Mouse (Mus musculus) retina, postnatal 7 days (tissue): ENCODE data around the gene Hsph1.

Source experiments
- DNase-seq: peaks from one replicate; pipeline ENCODE4 v3.0.0-alpha.2; 2012; ENCODE audit warnings: low read depth, low spot score

Hsph1 gene

DNA sequence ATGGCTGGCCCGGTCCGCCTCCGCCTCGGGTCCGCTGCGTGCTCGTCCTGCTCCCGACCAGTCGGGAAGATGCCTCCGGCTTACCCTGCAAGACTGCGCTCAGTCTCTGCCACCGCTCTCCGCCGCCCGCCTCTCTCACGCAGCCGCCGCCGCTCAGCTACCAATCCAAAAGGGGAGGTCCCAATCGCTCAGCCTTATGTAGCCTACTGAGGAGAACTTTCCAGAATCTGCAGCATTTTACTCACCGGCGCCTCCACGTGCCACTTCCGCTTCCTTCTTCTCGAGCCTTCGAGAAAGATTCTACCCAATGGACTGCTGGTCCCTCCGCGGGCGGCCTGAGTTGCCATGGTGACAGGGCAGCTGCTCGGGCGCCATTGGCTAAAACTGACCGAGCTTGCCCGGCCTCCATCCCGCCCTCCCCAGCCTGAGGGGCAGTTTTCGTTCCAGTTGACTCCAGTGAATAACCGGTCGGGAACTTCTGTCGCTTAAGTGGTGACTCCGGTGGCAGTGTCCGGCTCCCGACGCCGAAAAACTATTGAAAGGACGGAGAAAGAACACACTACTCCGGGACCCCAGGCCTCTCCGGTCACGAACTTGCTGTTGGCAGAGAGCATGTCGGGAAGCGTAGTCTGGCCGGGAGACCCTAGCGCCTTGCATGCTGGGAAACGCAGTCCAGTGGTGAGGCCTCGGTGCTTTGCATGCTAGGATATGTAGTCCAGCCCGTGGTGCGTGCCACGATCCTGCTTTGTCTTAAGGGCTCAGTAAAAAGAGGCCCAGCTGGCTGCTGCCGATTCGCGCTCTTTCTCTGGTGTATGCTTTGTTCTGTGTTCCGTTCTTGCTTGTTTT is at the start of gene Hsph1:
Gene Hsph1 (minus strand): TSS at position 302 of the 846 bp plus-strand sequence.
- peak; percentile 92 for DNase-seq

DNA sequence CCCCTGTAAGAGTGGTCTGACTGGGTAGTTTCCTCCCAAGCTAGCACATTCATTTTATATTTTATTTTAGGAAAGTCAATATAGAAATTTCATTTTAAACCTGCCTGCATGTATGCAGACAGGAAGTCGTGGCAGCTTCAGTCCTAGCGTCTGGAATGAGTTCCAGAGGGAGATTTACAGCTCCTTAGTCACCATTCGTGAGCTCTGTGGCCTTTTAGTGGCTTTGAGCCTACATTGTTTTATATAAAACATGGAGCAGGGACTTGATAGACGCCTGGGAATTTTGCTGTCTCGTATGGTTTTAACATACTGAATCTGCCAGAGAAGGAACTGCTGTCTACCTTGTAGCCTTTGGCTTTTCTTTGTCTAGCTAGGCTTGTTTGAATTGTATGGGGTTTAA is 44.8 kb upstream of the Hsph1 start:
- DNase-seq, result no peak

- DNase-seq, result no peak
These were observed 43.7 kb upstream of the Hsph1 start for GRCm38 (mm10) chr5:149679886-149680285.

DNA sequence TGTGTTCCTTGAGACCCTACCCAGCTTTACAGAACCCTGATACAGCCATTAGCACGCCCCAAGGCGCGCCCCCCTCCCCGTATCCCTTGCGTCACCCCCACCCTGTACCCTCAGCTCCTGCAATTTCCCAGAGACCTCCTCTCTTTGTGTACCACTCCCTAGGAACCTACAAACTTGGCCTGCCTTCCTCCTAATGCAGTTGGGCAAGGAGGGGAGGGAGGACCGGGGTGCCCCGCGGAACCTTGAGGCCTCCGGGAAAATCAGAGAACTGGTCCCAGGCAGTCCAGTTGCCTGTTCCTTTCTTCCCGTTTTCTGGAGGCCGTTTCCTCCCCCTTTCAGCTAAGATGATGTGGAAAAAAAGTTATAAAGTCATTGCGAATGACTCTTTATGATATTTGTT is 43.2 kb upstream of the Hsph1 start:
- DNase-seq, result no peak

GRCm38 (mm10) chr5:149678990-149679348 is 42.8 kb upstream of the Hsph1 start:
- no peak for DNase-seq

DNA sequence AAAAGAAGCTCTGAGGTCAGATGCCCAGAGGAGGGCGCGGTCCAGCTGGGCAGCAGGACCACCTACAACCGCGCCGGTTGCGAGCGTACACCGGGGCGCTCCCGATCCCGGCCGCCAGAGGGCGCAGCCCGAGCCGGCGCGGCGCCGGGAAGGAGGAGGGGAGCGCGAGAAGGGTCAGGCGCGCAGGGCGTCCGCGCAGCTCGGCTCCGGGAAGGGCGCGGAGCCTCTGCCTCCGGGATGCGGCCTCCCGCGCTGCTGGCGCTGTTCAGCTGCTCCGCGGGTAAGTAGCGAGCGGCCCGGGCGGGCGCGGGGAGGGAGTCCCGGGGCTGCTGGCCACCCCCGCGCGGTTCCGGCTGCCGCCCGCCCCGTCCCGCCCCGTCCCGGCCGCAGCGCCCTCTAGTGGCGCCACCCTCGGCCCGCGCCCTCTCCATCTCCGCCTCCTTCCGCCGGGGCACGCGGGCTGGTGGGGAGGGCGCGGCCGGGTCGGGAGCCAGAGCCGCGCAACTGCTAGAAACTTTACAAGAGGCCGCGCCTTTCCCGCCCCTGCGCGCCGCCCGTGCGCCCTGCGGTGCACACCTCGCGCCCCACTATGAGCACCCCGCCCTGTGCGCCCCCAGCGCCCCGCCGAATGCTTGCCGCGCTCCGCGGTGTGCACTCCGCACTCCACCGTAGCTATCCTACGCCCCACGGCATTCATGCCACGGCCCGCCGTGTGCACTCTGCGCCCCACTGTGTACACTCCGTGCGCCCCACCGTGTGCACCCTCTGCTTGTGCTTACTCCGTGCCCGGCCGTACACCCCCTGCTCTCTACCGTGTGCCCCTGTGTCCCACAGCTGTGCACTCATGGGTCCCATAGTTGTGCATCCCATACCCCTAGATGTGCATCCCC is 42.2 kb upstream of the Hsph1 start, which contains the start of gene B3glct:
Gene B3glct (plus strand): TSS at position 131 of the 890 bp plus-strand sequence.
- peak; percentile 74 for DNase-seq

GRCm38 (mm10) chr5:149677196-149677595 is 41.0 kb upstream of the Hsph1 start:
- DNase-seq, result no peak

DNA sequence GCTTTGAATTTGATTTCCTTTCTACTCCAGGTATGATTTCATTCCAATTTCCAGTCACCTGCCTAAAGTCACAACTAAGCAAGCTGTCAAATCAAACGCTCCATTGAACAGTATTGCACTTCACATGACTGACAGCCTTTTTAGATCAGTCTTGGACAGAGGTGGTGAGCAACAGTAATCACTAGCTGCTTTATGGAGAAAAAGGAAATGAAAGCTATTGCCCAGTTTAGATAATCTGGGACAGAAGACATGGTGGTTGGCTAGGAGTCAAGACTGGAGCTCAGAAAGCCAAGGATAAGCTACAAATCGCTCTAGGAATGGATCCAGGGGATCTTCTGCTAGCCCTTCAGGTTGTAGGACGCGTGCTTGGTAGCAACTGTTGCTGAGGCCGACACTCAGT is 27.2 kb upstream of the Hsph1 start:
- DNase-seq, result no peak

GRCm38 (mm10) chr5:149662980-149663379 is 26.8 kb upstream of the Hsph1 start:
- no peak for DNase-seq

- no peak for DNase-seq
These were observed 25.3 kb upstream of the Hsph1 start for GRCm38 (mm10) chr5:149661428-149661827.

DNA sequence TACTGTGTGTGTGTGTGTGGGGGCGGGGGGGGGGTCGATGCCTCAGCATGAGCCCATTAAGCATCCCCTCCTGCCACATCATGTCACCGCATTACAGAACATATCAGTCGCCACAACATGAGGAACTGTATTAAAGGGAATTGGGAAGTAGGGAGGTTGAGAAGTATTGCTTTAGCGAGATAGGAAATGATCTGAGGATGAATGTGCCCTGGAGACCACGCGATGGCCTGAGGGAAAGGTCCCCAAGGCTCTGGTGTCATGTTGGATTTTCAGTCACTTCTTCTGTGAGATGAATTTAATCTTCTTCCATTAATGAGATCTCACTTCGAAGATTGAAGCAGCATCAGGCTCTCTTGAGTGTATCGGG is 23.2 kb upstream of the Hsph1 start:
- no peak for DNase-seq

DNA sequence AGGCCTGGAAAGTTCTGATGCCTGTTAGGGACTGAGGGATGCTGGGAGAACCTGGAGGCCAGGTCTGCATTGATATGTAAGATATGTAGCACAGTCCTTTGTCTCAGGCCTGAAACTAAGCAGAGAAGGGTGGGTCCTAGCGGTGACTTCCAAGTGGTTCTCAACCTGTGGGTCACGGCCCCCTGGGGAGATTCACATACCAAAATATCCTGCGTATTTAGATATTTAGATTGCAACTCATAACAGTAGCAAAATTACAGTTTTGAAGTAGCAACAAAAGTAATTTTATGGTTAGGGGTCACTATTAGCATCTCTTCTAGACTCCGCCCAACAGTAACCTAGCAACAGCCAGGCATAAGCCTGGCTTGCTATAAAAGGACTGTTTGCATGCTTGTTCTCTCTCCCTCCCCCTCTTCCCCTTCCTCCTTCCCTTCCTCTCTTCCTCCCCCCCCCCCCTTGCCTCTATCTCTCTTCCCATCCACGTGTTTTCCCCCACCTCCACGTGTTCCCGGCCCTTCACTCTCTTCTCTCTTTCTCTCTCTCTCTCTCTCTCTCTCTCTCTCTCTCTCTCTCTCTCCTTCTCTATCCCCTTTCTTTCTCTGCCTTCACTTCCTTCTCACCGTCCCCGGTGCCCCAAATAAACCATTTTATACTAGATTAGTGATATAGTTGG is 22.7 kb upstream of the Hsph1 start:
- no peak for DNase-seq

DNA sequence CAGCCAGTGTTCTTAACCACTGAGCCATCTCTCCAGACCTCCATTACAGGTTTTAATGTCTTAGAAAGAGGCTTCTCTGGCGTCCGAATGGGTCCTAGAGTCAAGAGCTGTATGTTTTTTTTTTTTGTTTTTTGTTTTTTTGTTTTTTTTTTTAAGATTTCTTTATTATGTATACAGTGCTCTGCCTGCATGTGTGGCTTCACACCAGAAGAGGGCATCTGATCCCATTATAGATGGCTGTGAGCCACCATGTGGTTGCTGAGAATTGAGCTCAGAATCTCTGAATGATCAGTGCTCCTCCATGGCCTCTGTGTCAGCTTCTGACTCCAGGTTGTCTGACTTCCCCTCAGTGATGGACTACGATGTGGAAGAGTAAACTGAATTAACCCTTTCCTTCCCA is 21.8 kb upstream of the Hsph1 start:
- no peak for DNase-seq

- no peak for DNase-seq
These were observed 19.5 kb upstream of the Hsph1 start for GRCm38 (mm10) chr5:149655636-149656035.

DNA sequence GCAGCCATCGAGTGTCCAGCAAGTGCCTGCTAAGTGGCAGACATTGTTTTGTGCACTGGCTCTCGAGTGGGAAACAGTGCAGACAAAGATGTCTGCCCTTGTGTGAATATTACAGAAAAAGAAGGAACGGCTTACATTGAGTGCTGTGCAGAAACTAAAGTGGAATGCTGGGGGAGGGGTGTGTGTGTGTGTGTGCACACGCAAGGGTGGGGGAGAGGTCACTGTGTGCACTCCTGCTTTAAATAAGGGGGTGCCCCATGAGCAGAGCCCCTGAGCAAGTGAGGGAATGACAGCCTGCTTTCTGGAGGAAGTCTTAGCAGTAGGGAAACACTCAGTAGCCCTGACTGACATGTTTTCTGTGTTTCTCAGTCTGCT is 14.0 kb upstream of the Hsph1 start:
- DNase-seq, result no peak

DNA sequence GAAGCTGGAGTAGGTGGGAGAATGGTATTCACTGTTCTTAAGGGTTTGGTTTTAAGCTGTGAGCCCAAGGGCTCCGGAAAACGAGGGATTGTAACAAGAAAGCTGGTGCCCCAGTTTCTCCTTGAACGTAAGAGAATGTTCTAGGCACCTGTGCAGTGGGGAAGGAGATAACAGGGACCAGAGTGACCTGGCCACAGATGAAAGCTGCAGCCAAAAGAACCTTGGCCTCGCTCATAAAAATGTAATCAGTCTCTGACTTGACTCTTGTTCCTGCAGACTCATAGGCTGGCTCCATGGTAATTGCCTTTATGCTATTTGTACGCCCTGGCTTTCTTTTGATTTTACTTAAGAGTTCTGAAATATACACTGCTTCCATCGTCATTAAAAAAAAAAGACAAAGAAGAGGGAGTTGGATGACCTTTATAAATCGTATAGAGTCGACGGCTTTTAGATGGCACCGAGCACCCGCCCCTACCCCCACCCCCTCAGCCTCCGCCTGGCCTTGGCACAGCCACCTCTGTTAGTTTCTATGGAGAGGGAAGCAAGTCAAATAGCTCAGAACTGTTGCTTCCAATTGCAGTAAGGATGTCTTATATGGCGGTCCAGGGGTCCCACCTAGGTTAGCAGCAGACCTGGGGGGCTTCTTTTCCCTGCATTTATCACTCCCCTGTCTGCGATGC is 13.5 kb upstream of the Hsph1 start:
- no peak for DNase-seq

GRCm38 (mm10) chr5:149648895-149649406 is 12.8 kb upstream of the Hsph1 start:
- DNase-seq, result no peak

DNA sequence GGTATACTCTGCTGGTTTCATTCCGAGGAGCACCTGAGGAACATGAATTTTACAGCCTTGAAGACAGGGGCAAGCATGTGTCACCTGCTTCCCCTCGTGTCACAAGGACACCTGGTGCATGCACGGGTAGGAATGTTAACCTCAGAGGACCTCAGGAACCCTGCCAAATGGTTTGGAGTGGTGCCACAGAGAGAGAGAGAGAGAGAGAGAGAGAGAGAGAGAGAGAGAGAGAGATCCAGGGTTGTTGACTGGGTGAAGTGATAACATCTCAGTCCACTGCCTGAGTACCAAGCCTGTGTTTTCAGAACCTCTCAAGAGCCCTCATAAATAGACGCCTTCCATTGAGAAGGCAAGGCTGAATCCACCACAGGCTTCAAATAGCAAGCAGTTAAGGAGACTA is 12.0 kb upstream of the Hsph1 start:
- no peak for DNase-seq

DNA sequence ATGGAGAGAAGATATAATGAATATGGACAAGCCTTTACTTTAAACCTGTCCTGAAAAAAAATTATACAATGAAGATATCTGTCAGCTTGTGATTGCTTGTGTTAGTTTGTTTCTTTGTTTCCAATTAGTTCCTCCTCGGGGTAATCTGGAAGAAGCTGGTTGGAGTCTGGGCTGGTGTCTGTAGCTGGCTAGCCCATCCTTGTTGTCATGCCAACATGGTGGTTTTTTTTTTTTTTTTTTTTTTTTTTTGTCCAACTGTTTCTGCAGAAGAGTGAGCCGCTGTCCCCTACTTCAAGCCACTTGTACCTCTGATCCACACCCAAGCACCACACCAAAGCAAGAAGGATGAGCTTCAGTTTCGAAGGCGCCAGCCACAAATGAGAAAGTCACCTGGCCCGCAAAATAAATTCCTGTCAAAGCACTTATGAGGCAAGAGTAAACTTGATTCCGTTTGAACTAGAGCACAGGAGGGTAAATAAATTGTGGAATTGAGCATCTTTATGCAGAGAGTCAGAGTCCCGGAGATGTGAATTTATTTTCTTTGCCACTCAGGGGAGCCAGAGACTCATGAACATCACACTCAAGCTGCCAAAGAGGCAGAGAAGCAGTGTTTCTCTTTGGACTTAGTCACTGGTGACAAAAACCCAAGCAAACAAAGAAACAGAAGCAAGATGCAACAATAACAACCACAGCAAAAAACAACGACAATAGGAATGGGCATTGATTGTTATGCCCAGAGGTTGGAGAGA is 11.4 kb upstream of the Hsph1 start:
- no peak for DNase-seq

DNA sequence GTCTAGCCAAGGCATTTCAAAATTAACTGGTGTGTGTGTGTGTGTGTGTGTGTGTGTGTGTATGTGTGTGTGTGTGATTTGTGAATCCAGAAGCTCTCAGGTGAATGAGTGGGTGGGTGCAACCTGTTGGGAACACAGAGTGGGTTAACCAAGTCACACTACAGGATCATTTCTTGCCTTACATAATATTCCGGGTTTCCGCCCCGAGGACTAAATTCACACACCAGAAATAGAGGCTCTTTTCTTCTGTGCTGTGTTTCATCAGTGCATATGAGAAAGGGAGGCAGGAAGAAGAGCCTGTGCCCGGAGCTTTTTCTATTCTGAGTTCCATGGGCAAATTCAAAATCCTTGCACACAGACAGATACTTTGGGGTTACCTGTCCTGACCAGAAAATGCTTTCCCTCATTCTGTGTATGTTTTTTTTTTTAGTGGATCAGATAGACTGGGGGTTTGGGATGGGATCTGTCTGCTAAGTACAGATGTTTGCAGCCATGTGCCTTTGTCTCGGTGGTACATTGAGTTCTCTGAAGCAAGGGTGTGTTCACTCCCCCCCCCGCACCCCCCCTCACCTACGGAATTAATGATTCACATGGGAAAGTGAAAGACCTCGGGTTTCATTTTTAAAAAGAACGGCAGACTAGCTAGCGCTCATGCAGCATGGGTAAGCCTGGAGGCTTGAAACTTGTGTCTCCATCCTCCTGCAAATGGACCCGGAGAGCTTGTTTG is 6.8 kb upstream of the Hsph1 start:
- no peak for DNase-seq
